ENCODE assay signal across 9 mouse cellular contexts in the genomic region with DNA sequence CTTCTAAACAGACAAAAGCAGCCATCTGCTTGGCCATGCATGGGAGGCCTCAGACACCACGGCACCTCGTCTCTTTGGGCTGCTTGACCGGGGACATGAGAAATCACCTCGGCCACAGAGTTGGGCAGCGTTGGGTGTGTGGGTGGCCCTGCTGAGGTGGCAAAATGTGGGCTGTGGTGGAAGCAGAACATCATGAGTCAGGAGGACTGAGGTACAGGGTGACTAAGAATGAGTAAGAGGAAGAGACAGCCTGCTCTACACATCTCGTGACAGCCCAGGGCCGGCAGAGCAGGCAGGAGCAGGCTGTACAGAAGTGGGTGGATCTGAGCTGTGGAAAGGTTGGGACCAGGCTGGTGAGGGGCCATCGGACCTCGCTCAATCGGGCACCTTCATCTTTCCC. TPM values are rescaled to one million over a fixed set of nuclear protein-coding genes. Genes with fewer than 3 reads are reported as not detected.
DNase-seq lines count a peak whose midpoint lies in the region; ATAC-seq and TF ChIP-seq lines count a peak whose summit lies in the region.
"Had no signal": no experiment of that assay in that cellular context is flagged by ENCODE, and none has a peak within 500 bp of the region (broad histone marks: within the 10 kb centered on the region; RNA-seq: fewer than 3 reads in every experiment).

No protein-coding gene starts in this region.

- no peaks in the 10 kb centered on the region for H3K4me1 ChIP-seq in heart, embryonic 12.5 days (replicated peaks)
- no peaks in the 10 kb centered on the region; the same call in 1 of the 2 replicates for H3K4me1 ChIP-seq in bone marrow, adult 2 months (ENCODE audit: control insufficient read depth, insufficient read depth, low read length)
- peaks cover 7% of the 10 kb centered on the region for H3K4me1 ChIP-seq in small intestine, adult 2 months (ENCODE audit: control insufficient read depth, insufficient read depth, insufficient read length, low read length)
- no peaks in the 10 kb centered on the region for H3K4me1 ChIP-seq in neural tube, embryonic 15.5 days
- H3K4me1 ChIP-seq in intestine, embryonic 16.5 days (ENCODE audit: control insufficient read depth, insufficient read depth, low read length) = 0 out of 2 replicates have a peak, but pooled peaks cover 6% of the 10 kb centered on the region

- peak; percentile 19 to 71 for DNase-seq in heart, adult 18-20 months
- DNase-seq in 3T3-L1 (ENCODE audit: low read depth, low spot score) = peak; percentile 87
- DNase-seq in left cerebral cortex, adult 2 months (ENCODE audit: extremely low spot score in 1 of 2, low spot score in 2 of 2) = peak; percentile 45 to 67

- no peak for ATAC-seq in heart, embryonic 12.5 days (ENCODE audit: insufficient number of reproducible peaks, low FRiP score)
- no peak for ATAC-seq in neural tube, embryonic 15.5 days (ENCODE audit: low FRiP score)
- ATAC-seq in intestine, embryonic 16.5 days = no peak

- H3K36me3 ChIP-seq in heart, embryonic 12.5 days = peaks cover 82% of the 10 kb centered on the region
- H3K36me3 ChIP-seq in small intestine, adult 2 months (ENCODE audit: control insufficient read depth, insufficient read depth, low read length) = peaks cover 26% of the 10 kb centered on the region
- peaks cover 65% of the 10 kb centered on the region for H3K36me3 ChIP-seq in neural tube, embryonic 15.5 days
- no peaks in the 10 kb centered on the region; the same call in 1 of the 2 replicates for H3K36me3 ChIP-seq in intestine, embryonic 16.5 days (ENCODE audit: control insufficient read depth, insufficient read depth, low read length)

- no peak for TF ChIP-seq POLR2A in bone marrow, adult 2 months (IDR thresholded peaks at IDR 0.05; ENCODE audit: borderline replicate concordance, control insufficient read depth, low read depth, low read length)
- TF ChIP-seq POLR2A in small intestine, adult 2 months (IDR thresholded peaks at IDR 0.05; ENCODE audit: low read depth, low read length) = no peak

- no peak overlapping the region for H3K4me3 ChIP-seq in heart, embryonic 12.5 days
- no peak overlapping the region for H3K4me3 ChIP-seq in bone marrow, adult 2 months (replicated peaks; ENCODE audit: control insufficient read depth, low read depth, low read length)
- H3K4me3 ChIP-seq in left cerebral cortex, adult 2 months = no peak overlapping the region
- no peak overlapping the region for H3K4me3 ChIP-seq in small intestine, adult 2 months (ENCODE audit: low read depth, low read length)
- H3K4me3 ChIP-seq in neural tube, embryonic 15.5 days (replicated peaks) = no peak overlapping the region
- H3K4me3 ChIP-seq in intestine, embryonic 16.5 days (ENCODE audit: low read length) = no peak overlapping the region

- no peaks in the 10 kb centered on the region for H3K27me3 ChIP-seq in heart, embryonic 12.5 days (replicated peaks)
- H3K27me3 ChIP-seq in small intestine, adult 2 months (ENCODE audit: control insufficient read depth, insufficient read depth, low read length) = no peaks in the 10 kb centered on the region
- no peaks in the 10 kb centered on the region for H3K27me3 ChIP-seq in neural tube, embryonic 15.5 days (replicated peaks)
- H3K27me3 ChIP-seq in intestine, embryonic 16.5 days (replicated peaks; ENCODE audit: control insufficient read depth, insufficient read depth, low read length) = no peaks in the 10 kb centered on the region

- WGBS in heart, embryonic 12.5 days = 86% methylated on average over 10 of the region's 10 CpGs
- 63% methylated on average over 10 of the region's 10 CpGs for WGBS in bone marrow, adult 2 months
- 79% methylated on average over 10 of the region's 10 CpGs for WGBS in small intestine, adult 2 months
- 88% methylated on average over 10 of the region's 10 CpGs for WGBS in neural tube, embryonic 15.5 days
- 83% methylated on average over 10 of the region's 10 CpGs for WGBS in intestine, embryonic 16.5 days

- no peak for TF ChIP-seq CTCF in bone marrow, adult 2 months (IDR thresholded peaks at IDR 0.05; ENCODE audit: control insufficient read depth, insufficient read depth, low read length)
- TF ChIP-seq CTCF in left cerebral cortex, adult 2 months (IDR thresholded peaks at IDR 0.05) = no peak
- TF ChIP-seq CTCF in small intestine, adult 2 months (IDR thresholded peaks at IDR 0.05; ENCODE audit: extremely low read depth, insufficient read length, insufficient replicate concordance, low read depth, low read length) = no peak

- no peak overlapping the region for H3K4me2 ChIP-seq in heart, embryonic 12.5 days
- no peak overlapping the region for H3K4me2 ChIP-seq in neural tube, embryonic 15.5 days
- H3K4me2 ChIP-seq in intestine, embryonic 16.5 days (ENCODE audit: low read depth, low read length) = no peak overlapping the region

- H3K27ac ChIP-seq in heart, embryonic 12.5 days (ENCODE audit: poor library complexity, severe bottlenecking) = no peak overlapping the region
- H3K27ac ChIP-seq in bone marrow, adult 2 months (ENCODE audit: control insufficient read depth, insufficient read depth, low read depth, low read length, poor library complexity) = peak overlapping the region; percentile 19; the same call in 1 of the 2 replicates
- peak overlapping the region; percentile 38 for H3K27ac ChIP-seq in left cerebral cortex, adult 2 months
- peak overlapping the region; percentile 66 for H3K27ac ChIP-seq in small intestine, adult 2 months (ENCODE audit: insufficient read depth, low read depth, low read length)
- H3K27ac ChIP-seq in neural tube, embryonic 15.5 days (replicated peaks) = no peak overlapping the region
- no peak overlapping the region for H3K27ac ChIP-seq in intestine, embryonic 16.5 days (ENCODE audit: low read length)

- no peak overlapping the region for H3K9ac ChIP-seq in heart, embryonic 12.5 days
- no peak overlapping the region for H3K9ac ChIP-seq in neural tube, embryonic 15.5 days (replicated peaks)
- H3K9ac ChIP-seq in intestine, embryonic 16.5 days (ENCODE audit: low read depth, low read length) = no peak overlapping the region

- intact Hi-C loops in left cerebral cortex, adult 2 months (cut with DNase I) = no loop called here

- H3K9me3 ChIP-seq in heart, embryonic 12.5 days (replicated peaks) = no peaks in the 10 kb centered on the region
- H3K9me3 ChIP-seq in neural tube, embryonic 15.5 days (replicated peaks) = no peaks in the 10 kb centered on the region
- no peaks in the 10 kb centered on the region for H3K9me3 ChIP-seq in intestine, embryonic 16.5 days (ENCODE audit: control insufficient read depth, low read length)
- H3K9me3 ChIP-seq: G1E had no signal

RNA-seq across cellular contexts. Expression of a gene that starts 14.3 kb away (rescaled TPM):
- 1 to 10 TPM; 8.4 to 8.6 TPM for total RNA-seq in heart, adult 18-20 months (2021)
- polyA plus RNA-seq in heart, embryonic 12.5 days (2016; fragmentation: Nextera tagmentation; extraction: Ambion mirVana) = 11.9 and 13.0 TPM in 2 replicates
- 9.4 and 11.9 TPM in 2 replicates for polyA plus RNA-seq in bone marrow, adult 2 months (2011; ENCODE audit: insufficient read depth, insufficient read length, low replicate concordance, missing spikeins)
- 10 to 100 TPM; 12.7 to 12.8 TPM for total RNA-seq in left cerebral cortex, adult 2 months (2021)
- 28.7 and 49.1 TPM in 2 replicates for polyA plus RNA-seq in small intestine, adult 2 months (2012; rRNA removed)
- polyA plus RNA-seq in neural tube, embryonic 15.5 days (2015; fragmentation: Nextera tagmentation; extraction: Ambion mirVana) = 12.2 and 13.2 TPM in 2 replicates
- polyA plus RNA-seq in intestine, embryonic 16.5 days (2015; fragmentation: Nextera tagmentation; extraction: Ambion mirVana) = 27.2 and 29.8 TPM in 2 replicates

RNA-seq across cellular contexts. Expression of a gene that starts 32.6 kb away (rescaled TPM):
- 1 to 10 TPM; 4.8 to 6.1 TPM for total RNA-seq in heart, adult 18-20 months (2021)
- polyA plus RNA-seq in heart, embryonic 12.5 days (2016; fragmentation: Nextera tagmentation; extraction: Ambion mirVana) = 18.2 and 21.5 TPM in 2 replicates
- 5.4 and 7.8 TPM in 2 replicates for polyA plus RNA-seq in bone marrow, adult 2 months (2011; ENCODE audit: insufficient read depth, insufficient read length, low replicate concordance, missing spikeins)
- 10 to 100 TPM; 39.8 to 42.6 TPM for total RNA-seq in left cerebral cortex, adult 2 months (2021)
- 20.3 and 21.6 TPM in 2 replicates for polyA plus RNA-seq in small intestine, adult 2 months (2012; rRNA removed)
- 104 and 126 TPM in 2 replicates for polyA plus RNA-seq in neural tube, embryonic 15.5 days (2015; fragmentation: Nextera tagmentation; extraction: Ambion mirVana)
- 30.0 TPM in 2 replicates for polyA plus RNA-seq in intestine, embryonic 16.5 days (2015; fragmentation: Nextera tagmentation; extraction: Ambion mirVana)

RNA-seq across cellular contexts. Expression of a gene that starts 36.5 kb away (rescaled TPM):
- total RNA-seq in heart, adult 18-20 months (2021) = 1 to 10 TPM; 1.2 to 1.7 TPM
- 0.85 and 1.1 TPM in 2 replicates for polyA plus RNA-seq in heart, embryonic 12.5 days (2016; fragmentation: Nextera tagmentation; extraction: Ambion mirVana)
- polyA plus RNA-seq in bone marrow, adult 2 months (2011; ENCODE audit: insufficient read depth, insufficient read length, low replicate concordance, missing spikeins) = 4.2 TPM in 2 replicates
- total RNA-seq in left cerebral cortex, adult 2 months (2021) = under 1 TPM; 0.42 to 0.54 TPM
- 0.32 and 0.34 TPM in 2 replicates for polyA plus RNA-seq in small intestine, adult 2 months (2012; rRNA removed)
- 0.10 and 0.22 TPM in 2 replicates for polyA plus RNA-seq in neural tube, embryonic 15.5 days (2015; fragmentation: Nextera tagmentation; extraction: Ambion mirVana)
- 0.15 and 0.18 TPM in 2 replicates for polyA plus RNA-seq in intestine, embryonic 16.5 days (2015; fragmentation: Nextera tagmentation; extraction: Ambion mirVana)

RNA-seq across cellular contexts. Expression of a gene that starts 51.8 kb away (rescaled TPM):
- total RNA-seq in heart, adult 18-20 months (2021) = 1 to 10 TPM; 4.4 to 7.5 TPM
- 1.1 and 1.8 TPM in 2 replicates for polyA plus RNA-seq in heart, embryonic 12.5 days (2016; fragmentation: Nextera tagmentation; extraction: Ambion mirVana)
- 9.0 and 17.2 TPM in 2 replicates for polyA plus RNA-seq in bone marrow, adult 2 months (2011; ENCODE audit: insufficient read depth, insufficient read length, low replicate concordance, missing spikeins)
- total RNA-seq in left cerebral cortex, adult 2 months (2021) = 1 to 10 TPM; 1.3 to 1.7 TPM
- polyA plus RNA-seq in small intestine, adult 2 months (2012; rRNA removed) = 5.4 and 5.7 TPM in 2 replicates
- polyA plus RNA-seq in neural tube, embryonic 15.5 days (2015; fragmentation: Nextera tagmentation; extraction: Ambion mirVana) = 1.7 and 2.7 TPM in 2 replicates
- 1.9 and 2.4 TPM in 2 replicates for polyA plus RNA-seq in intestine, embryonic 16.5 days (2015; fragmentation: Nextera tagmentation; extraction: Ambion mirVana)
- polyA plus RNA-seq: G1E had no signal

Comparison
In these comparisons a context has a peak if more than half of its experiments do, and no peak if none do; other contexts are left out.
1. H3K27ac ChIP-seq: peak in bone marrow, adult 2 months (single experiment), left cerebral cortex, adult 2 months (single experiment) and small intestine, adult 2 months (single experiment); none in heart, embryonic 12.5 days (single experiment), neural tube, embryonic 15.5 days (single experiment) and intestine, embryonic 16.5 days (single experiment).
2. Peak in every context shown above with its lines, with median percentiles within 50 percentile points of each other: DNase-seq.